Mouse (Mus musculus) embryo, embryonic 11.5 days (tissue): ENCODE measurements at regions not wholly inside any gene's neighbourhood (a gene's known extent, or its start where the extent isn't known, plus 50 kb on each side); places are given as distances from the start of the nearest gene placed in this dataset.
A peak's percentile ranks its signal among the peaks of the same experiment; 100 is the strongest.

Experiments used
- DNase-seq: peaks from one replicate; pipeline ENCODE4 v3.0.0-alpha.2; 2012; ENCODE audit warnings: low read depth, low spot score

DNA sequence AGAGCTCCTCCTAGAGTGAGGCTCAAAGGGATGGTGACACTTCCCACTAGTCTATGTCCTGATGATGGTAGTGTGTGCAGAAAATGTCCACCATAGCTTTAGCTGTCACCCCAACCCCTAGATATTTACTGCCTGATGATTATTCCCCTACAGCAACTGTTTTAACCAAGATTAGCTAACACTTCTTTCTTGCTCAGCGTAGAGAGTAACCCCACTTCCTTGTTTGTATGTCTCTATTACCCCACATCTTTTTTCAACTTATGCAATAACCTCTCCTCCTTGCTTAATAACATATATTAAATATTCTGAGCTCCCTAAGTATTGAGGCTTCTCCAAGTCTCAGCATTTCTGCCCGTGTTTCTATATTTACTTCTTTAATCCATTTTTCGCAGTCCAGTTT lies 404.2 kb upstream of the Cntn3 start:
- DNase-seq, result no peak

DNA sequence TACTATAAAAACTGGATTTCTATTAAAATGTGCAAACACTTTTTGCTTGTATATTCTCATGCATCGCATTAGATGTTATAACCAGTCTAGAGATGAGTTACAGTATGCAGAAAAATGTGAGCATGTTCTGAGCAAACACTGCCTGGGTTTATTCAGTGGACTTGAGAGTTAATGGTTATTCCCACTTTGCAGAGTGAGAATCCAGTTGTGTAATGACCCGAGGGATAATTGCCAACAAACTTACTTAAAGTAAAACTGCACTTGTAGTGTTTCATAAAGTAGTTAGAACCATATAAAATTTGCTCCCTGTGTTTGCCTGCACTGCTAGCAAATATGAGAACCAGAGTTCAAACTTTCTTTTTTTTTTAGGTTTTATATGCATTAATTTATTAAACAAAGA lies 450.4 kb upstream of the Cntn3 start:
- DNase-seq, result no peak

DNA sequence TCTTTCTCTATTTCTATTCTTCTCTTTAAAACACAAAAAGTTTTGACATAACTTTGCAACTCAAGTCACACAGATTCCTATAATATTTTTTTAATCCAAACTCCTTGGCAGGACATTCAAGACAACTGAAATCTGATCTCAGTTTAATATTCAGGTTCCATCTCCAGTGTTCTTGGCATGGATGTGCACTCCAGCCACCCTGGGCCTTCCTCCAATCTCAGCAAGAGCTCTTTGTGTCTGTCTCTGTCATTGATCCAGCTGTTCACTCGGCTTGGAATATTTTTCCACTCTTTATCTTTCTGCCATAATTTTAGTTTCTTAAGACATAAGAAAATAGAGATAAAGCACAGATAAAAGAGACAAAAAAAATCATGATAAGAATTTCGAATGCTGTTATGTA lies 451.1 kb upstream of the Cntn3 start:
- no peak for DNase-seq

DNA sequence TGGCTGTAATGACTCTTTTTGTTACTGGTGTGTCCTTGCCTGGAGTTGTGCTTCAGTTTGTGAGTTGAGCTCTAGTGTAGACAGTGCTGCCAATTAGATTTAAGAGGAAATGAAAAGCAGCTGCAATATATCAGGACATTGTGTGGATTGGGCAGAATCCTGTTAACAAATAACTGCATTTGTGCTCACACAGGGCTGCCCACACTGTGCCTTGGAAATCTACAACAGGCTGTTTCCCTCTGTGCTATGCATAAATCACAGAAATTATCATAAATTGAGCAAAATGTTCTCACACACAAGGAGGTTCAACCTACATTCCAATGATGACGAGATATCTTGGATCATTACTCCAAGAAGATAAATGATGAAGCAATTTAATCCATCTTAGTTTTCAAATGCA lies 455.2 kb upstream of the Cntn3 start:
- DNase-seq, result no peak

DNA sequence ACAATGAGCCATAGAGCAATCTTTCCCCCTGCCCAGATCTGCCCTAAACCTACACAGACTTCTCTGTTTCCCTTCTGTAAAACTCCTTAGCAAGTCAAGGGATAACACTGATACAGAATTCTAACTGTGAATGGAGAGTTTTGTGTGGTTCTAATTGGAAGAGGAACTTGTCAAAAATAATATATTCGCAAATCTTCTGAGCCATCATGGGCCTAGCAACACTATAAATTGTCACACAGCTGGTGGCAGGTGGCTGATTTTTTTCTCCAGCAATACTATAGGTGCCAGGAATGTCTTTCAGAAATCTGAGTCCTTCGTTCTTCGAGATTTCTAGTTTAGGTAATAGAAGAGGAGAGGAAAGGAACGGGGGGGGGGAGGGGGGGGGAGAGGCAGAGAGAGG lies 460.5 kb upstream of the Cntn3 start:
- no peak for DNase-seq

DNA sequence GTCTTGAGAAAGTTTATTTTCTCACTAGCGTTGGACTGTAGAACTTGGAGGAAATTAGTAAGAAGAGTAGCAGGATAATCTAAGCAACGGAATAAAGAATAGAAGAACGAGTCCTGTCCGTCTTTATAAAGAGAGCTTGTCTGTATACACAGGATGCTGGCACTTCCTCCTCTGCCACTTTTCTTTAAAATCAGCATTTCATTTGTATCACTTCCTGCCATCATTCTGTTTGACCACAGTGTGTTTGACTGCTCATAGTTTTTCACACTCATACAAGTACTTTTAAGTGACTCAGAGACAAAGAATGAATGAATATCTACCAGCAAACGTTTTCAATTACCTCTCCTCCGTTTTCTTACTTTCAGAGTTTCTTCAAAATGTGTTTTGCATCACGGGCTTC lies 461.0 kb upstream of the Cntn3 start:
- no peak for DNase-seq

DNA sequence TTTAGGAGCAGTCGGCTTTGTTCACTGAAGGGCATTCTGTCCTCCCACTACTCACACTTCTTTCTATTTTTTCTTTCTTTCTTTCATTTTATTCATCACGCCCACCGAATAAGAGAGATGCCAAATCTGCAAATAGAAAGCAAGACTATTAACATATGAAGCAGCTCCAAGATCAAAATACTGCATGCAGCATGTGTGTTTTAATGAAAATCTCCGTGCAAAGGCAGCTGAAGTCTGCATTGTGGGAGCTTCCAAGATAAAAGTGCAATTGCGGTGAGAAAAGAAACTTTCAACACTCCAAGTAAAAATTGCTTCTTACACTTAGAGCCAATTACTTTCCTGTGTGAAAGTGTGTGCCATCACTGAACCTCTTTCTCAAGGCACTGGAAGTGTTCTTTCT lies 449.8 kb upstream of the Chl1 start:
- DNase-seq, result no peak

DNA sequence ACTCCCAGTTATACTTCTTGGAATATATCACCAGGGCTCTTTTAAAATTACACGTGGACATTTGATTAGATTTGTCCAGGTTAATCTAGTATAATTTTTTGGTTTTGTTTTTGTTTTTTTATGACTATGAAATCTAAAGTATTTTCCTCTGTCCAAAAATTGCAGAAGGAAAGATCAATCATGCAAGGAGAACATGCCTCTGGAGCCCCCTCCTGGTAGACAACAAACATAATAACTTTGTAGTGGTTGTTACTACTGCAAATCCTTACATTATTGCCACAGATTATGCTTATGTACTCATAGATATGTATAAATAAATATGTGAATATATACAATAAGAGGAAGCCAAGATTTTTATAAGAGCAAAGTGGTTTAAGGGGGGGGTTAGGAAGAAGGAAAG lies 404.2 kb upstream of the Chl1 start:
- no peak for DNase-seq

DNA sequence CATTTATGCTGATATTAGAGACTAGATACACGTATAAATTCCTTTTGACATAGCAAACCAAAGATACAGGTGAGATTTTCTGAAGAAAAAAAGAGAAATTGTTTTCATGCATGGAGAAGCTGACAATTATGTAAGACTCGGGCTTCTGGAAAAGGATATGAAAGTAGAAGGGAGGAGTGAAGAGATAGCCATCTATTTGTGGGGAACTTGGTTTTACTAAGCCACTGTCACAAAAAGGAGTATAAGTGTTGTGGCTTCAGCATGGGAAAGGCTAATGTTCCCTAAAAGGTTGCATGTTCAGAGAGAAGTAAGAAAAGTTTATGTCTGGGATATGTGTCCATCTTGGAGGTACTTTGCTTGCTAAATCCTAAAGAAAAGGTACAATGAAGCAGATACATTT lies 390.8 kb upstream of the Chl1 start:
- no peak for DNase-seq

DNA sequence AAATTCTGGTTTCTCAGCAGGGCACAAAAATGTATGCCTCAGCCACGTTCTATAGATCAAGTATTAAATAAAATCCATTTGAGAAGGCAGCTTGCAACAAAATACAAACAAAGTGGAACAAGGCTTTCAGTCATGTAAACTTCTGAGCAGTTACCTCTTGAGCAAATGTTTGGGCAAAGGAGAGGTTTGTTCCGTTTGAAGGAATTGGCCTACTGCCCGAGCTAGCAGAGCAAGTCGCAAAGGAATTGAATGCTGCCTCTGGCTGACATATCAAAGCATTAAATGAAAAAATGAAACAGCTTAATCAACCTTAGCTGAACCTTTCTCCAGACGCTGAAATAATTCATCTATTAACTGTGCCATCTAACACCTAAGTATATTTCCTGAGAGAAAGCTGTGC lies 369.5 kb upstream of the Chl1 start:
- DNase-seq, result no peak

DNA sequence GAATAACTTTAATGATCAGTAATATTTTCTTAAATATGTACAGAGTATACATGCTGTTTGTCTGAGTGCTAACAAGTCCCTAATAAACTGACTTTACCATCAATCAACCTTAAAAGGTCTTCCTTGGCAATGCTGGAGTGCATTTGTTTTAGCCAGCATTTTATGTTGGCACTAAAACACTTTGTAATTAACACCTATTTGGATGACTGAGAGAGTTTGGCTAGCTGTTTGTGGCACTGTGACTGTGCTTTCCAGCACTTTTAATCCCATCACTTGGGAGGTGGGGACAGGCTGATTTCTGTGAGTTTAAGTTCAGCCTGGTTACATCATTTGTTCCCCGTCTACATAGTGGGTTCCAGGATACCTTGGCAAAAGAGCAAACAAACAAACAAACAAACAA lies 332.5 kb upstream of the Chl1 start:
- no peak for DNase-seq

DNA sequence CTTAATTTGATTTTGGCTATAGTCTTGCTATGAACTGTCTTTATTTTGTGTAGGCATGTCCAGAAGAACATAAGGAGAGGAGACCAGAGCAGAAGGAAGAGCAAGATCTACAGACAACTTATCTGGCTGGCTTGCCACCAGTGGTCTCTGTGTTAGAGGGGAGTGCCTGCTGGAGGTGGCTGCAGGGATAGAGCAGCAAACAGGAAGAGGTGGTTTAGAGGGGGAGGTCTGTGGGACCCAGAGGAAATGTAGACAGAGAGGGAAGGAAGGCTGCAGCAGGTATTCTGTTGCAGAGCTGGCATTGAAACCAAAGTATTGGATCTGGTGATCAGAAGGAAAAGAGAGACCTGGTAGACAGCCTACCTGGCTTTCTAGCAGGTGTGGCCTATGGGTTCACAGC lies 327.0 kb upstream of the Chl1 start:
- no peak for DNase-seq

DNA sequence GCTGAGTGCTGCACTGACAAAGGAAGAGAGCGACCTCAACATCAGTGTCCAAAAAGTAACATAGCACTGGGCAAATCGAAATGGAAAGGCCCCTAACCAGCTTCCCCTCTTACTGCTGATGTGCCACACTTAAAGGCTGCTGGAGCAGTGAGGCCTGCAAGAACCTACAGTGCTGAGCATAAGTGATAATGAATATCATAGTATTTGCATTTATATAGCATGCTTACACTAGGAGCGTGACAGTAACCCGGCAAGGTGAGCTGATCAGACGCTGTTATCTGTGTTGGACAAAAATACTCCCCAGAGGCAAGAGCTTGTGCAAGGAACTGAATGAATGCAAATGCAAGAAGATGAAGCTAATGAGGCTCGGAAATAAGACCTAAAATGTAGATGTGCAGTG lies 313.5 kb upstream of the Chl1 start:
- DNase-seq, result no peak

DNA sequence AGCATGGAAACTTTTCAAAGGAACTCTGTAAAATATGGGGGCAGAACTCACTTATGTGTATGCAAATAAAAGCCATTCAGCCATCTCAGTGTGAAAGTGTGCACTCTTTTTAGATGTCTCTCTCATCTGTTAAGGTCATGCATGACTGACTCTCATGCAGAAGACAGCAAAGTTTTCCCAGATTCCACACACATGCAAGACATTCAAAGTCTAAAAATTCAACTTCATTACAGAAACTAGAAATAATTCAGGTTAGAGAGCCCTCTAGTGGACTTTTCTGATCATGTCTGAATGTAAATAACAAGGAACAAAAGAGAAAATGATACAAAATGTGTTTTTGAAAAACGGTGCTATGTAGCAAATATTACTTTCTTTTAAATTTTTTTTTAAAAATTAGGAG lies 308.8 kb upstream of the Chl1 start:
- no peak for DNase-seq

DNA sequence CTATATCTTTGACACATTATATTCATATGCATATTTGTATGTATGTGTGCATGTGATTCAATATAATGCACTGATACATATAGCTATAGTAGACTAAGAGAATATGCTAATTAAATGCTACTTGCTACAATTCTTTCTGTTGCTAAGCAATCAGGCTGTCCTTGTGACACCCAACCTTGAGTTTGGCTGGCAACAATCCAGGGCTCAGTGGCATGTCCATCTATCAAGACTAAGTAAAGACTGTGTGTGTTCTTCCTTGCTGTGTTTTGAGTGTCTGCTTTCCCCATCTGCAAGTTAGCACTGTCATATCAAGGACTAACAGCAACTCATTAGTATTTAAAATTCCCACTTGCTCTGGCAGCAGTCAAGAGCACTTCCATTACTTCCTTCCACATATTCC lies 301.2 kb upstream of the Chl1 start:
- DNase-seq, result no peak

DNA sequence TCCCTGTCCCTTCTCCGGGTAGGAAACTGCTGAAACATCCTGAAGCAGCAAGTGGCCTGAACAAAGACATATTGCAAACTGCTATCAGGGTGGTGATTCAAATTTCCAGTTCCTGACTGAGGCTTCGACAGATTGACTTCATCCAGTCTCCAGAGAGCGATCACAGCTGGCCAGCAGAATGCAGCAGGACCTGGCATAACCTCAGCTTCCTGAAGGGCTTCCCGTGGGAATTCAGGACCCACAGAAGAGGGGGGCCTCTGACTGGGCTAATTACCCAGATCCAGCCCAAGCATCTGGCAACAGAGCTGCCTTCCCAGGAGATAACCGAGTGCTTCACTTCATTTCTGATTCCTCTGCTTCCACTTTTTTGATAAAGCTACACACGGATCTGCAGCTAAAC lies 297.2 kb upstream of the Chl1 start:
- no peak for DNase-seq

DNA sequence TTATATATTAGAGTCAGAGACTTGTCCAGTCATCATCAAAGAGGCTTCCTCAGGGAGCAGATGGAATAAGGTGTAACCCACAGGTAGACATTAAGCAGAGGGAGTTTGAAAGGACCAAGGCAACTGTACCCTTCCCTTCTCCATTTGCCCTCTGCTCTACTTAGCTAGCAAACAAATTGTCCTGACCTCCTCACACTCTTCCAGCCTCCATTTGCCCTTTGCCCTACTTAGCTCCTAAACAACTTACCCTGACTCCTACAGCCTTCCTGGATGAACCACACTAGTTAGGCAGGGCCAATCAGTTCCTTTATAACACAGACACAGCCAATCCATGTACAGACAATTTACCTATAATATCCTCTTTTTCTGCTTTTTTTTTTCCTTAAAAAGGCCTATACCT lies 273.5 kb upstream of the Chl1 start:
- no peak for DNase-seq

DNA sequence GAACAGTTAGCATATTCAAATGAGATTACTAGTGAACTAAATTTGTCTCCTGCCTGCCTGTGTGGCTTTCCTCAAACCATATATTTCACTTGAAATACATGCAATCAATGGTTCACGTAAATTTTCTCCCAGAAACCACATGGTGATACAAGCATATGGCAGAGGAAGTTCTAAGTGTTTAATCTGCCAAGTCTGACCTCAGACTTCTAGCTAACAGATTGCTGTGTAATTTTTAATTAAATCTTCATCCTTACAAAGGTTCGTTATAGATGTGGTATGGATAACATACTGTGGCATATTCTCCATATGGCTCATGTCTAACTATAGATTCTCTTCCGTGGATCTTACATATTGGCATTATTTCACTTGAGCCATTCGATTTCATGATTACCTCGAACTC lies 241.4 kb upstream of the Chl1 start:
- no peak for DNase-seq

DNA sequence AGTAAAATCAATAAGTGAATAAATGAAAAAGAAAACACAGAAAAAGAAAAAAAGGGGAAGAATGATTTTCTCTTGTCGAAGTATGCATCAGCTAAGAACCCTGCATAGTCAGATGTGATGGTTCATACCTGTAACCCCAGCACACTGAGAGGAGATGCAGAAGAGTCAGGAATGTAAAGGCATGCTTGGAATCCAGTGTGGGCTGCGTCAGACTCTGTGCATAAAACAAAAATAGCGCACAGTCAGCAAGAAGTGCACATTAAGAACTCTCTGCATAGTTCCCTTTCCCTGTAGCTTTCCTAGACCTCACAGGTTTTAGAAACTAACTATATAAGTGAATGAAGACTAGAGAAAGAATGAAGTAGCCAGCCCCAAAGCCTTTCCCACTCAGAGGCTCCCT lies 238.2 kb upstream of the Chl1 start:
- DNase-seq, result no peak

DNA sequence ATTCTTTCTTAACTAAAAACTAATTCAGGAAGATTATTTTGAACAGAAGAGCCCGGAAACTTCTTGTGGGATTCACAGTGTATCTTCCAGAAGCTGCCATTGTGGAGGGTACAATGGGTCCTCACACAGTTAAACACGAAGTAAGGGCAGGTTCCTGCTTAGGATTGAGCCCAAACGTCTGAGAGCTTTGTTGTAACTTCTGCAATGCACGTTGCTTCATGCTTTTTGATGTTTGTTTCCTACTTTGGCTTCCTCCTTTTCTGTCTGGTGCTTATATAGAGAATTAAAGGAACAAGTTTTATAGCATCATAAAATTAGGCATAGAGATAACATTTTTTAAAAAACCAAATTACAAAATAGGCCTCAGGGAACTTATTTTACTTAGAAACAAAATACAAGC lies 235.3 kb upstream of the Chl1 start:
- no peak for DNase-seq

DNA sequence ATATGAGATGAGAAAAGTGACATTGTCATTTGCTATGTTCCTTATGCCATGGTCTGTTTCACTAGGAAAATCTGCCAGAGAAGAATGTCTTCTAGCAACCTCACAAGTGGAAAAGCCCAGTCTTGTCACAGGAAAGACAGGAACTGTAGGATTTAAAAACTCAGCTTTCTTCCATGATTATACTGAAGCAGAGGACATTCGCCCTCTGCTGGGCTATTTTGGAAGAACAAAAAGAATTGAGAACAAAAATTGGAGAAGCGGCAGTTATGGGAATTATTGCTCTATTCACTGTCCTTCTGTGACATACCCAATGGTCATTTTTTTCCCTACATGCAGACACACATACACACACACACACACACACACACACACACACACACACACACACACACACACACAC lies 234.9 kb upstream of the Chl1 start:
- DNase-seq, result peak; percentile 30

DNA sequence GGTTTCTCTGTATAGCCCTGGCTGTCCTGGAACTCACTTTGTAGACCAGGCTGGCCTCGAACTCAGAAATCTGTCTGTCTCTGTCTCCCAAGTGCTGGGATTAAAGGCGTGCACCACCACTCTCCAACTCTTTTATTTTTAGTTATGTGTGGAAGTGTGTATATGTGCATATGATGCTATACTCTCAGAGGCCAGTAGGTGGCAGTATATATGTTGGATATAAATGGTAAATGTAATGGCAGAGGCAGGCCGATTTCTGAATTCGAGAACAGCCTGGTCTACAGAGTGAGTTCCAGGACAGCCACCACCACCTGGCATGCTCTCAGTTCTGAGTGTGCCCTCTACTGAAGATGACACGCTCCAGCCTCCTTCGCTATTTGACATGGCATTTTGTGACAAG lies 214.4 kb upstream of the Chl1 start:
- DNase-seq, result no peak

DNA sequence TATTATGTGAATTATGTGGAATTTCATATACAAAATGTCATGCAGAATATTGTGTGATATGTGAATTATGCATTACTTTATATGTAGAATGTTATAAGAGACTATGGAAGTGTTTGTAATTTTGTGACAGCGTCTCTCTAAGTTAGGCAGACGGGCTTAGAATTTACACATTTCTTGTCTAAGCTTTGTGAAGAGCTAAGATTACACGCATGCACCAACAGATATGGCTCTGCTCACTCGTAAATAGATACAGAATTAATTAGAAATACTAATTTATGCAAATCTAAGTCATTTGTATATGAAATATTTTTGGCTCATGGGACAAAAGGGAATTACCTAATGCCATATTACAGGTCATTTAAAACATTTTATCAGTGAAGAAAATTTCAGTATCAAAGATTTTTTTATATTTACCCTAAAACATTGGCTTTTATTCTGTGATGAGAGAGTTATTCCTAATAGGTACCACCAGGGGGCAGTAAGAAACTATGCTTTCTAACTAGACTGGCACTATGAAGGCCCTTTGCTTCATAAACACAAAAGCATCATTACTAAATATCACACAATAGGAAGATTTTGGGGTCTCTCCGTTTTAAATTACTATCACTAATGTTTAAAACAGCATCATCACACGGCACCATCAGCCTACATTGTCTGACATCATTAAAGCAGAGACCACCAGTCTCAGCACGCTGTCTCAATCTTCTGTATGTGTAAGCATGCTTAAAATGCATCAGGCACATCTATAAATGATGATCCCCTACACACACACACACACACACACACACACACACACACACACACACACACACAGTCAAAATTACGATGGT lies 203.8 kb upstream of the Chl1 start:
- peak; percentile 52 for DNase-seq

DNA sequence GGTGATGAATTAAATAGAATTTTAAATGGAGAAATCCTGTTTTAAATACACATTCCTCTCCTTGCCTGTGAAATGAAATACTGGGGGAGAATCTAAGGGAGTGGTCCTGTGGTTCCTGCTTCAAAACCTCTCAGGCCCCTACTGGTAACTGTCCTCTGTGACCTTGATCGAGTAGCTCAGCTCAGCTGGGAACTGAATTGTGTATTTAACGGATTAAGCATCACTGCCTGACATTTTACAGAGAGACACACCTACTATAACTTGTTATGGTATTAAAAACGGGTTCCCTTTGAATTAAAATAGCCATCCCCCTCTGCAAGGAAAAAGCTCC lies 203.2 kb upstream of the Chl1 start:
- DNase-seq, result no peak
